Mouse (Mus musculus): ENCODE results near the gene Pnlip. TPM values are rescaled to one million over a fixed set of nuclear protein-coding genes. Genes with fewer than 3 reads are reported as not detected.

Pnlip gene
- polyA plus RNA-seq, 1 experiment = 2.5 TPM

DNA sequence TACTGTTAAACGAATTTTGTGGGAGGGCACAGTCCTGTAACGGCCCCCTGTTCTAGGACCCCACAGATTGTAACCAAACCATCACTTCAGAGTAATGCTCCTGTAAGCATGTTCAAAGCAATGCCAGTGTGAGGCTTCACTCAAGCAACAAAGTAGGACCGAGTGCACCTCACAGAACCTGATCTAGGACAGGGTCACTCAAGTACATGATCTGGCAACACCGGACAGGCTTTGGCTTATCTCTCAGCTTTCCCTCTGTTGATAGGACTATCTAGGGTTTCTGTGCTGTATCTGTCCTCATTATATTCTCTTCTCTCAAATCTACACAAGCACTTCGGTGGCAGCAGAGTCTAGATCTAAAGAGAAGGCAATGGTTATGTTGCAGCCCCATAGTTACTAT, 74.3 kb downstream of the Pnlip start:
- DNase-seq (ENCODE audit: low read depth) = no peak

DNA sequence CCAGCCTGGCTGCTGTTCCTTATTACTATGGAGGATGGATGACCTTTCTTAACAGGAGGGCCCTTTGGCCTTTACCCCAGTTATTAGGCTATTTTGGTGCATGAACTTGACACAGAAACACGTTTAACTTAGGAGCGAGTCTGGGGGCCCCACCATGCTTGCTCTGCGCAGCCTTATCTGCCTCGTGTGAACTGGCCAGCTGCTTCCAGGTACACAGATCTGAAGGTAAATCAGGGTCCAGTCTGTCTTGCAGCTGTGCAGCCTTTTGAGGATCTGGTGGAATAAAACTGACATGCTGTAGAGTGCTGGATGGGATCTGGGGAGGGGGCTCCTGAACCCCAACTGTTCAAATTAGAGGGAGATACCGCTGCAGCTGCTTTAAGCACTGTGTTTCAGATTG, 75.5 kb downstream of the Pnlip start:
- DNase-seq (ENCODE audit: low read depth) = no peak

DNA sequence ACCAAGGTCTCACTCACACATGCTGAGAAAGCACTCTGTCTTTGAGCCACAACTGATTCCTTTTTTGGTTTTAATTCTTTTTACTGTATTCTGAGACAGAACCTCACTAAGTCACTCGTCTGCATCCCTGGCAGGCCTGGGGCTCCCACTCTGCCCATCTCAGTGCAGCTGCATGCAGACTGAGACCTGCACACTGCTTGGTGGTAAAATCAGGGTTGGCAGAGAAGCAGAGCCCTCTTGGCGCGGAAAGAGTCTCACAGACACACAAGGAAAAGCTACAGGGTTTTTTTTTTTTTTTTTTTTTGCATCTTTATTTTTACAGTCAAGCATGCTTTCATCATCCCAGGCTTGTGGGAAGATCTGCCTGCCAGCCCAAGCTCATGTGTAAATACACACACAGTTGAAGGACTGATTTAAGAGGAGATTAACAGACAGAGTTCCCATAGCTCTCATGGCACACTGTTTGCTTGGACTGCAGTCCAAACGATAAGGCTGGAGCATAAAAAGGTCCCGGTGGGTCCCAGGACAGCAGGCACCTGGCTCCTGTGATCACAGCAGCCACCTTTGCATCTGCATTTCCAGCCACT, 76.2 kb downstream of the Pnlip start, which contains the start of gene Pnliprp1:
Gene Pnliprp1, plus strand, starts transcription at position 443 of the 587 bp plus-strand sequence.
- DNase-seq (ENCODE audit: low read depth) = no peak

Other genes with a start within 250 kb of the Pnlip start
- 68.1 and 118 TPM in 2 replicates for gene Gfra1, start 196.6 kb upstream of the Pnlip start, polyA plus RNA-seq (2012; rRNA removed)
- not detected in 2 replicates for gene Ccdc172, start 140.5 kb upstream of the Pnlip start, polyA plus RNA-seq (2012; rRNA removed)
- 0.18 and 0.31 TPM in 2 replicates for gene Pnliprp1, start 76.4 kb downstream of the Pnlip start, polyA plus RNA-seq (2012; rRNA removed)
- gene Pnliprp2, start 107.2 kb downstream of the Pnlip start, polyA plus RNA-seq (2012; rRNA removed) = 0.08 TPM in 2 replicates
- 0.97 and 1.6 TPM in 2 replicates for gene 1700019N19Rik, start 142.0 kb downstream of the Pnlip start, polyA plus RNA-seq (2012; rRNA removed)